Mouse (Mus musculus) liver, adult 2 months (tissue): ENCODE data around the gene Rbks. TPM values are rescaled to one million over a fixed set of nuclear protein-coding genes. Genes with fewer than 3 reads are reported as not detected.

Experiments
- DNase-seq: peaks from one replicate; pipeline ENCODE4 v3.0.0-alpha.2; 2011; ENCODE audit warnings: low read depth, low spot score; ENCODE audit errors: extremely low read depth
- H3K27ac ChIP-seq: fragments of 200-500 bp; replicated peaks from 2 replicates; pipeline ENCODE4 v1.5.1; 2012; ENCODE audit warnings: low read depth, mild to moderate bottlenecking, control low read depth, inconsistent platforms, low read length; ENCODE audit not compliant: insufficient read depth
- H3K27me3 ChIP-seq: fragments of 200-500 bp; 2 replicates; pipeline ENCODE4 v1.6.1; 2012; ENCODE audit warnings: mild to moderate bottlenecking, moderate library complexity, low read length, inconsistent platforms; ENCODE audit not compliant: control insufficient read depth, insufficient read depth
- H3K36me3 ChIP-seq: fragments of 200-500 bp; 2 replicates; pipeline ENCODE4 v1.6.1; 2012; ENCODE audit warnings: low read length, inconsistent platforms; ENCODE audit not compliant: control insufficient read depth, insufficient read depth
- H3K4me1 ChIP-seq: fragments of 200-500 bp; 2 replicates; pipeline ENCODE4 v1.6.1; 2011; ENCODE audit warnings: low read length; ENCODE audit not compliant: control insufficient read depth, insufficient read depth
- H3K4me3 ChIP-seq: fragments of 200-500 bp; 2 replicates; pipeline ENCODE4 v1.5.1; 2011; ENCODE audit warnings: low read depth, mild to moderate bottlenecking, control low read depth, low read length, moderate library complexity; ENCODE audit not compliant: insufficient read depth
- H3K79me2 ChIP-seq: fragments of 200-500 bp; 2 replicates; pipeline ENCODE4 v1.6.1; 2012; ENCODE audit warnings: inconsistent platforms, mild to moderate bottlenecking, low read length, moderate library complexity; ENCODE audit not compliant: control insufficient read depth, insufficient read depth
- H3K9ac ChIP-seq: fragments of 200-500 bp; 2 replicates; pipeline ENCODE4 v1.6.1; 2012; ENCODE audit warnings: low read depth, mild to moderate bottlenecking, control low read depth, inconsistent platforms, low read length
- CTCF ChIP-seq: fragments of 200-500 bp; IDR thresholded peaks from 2 replicates; pipeline ENCODE4 v1.5.1; 2011; ENCODE audit warnings: low read depth, low read length, control low read depth
- POLR2A ChIP-seq: fragments of 200-500 bp; IDR thresholded peaks from 2 replicates; pipeline ENCODE4 v1.6.1; 2011; ENCODE audit warnings: low read length, control low read depth; ENCODE audit not compliant: insufficient read depth; ENCODE audit errors: extremely low read depth
- WGBS: fragments of 180-500 bp; shearing (Covaris S2); methylation state at CpG from one replicate; pipeline ENCODE4 v1.1.7; 2018; 5-methylcytosine and 5-hydroxymethylcytosine counted together
- polyA plus RNA-seq: library from polyadenylated mRNA; depleted of rRNA; stranded (reverse); fragments of >200 nt; gene quantifications from 2 replicates; pipeline ENCODE4 v1.2.3, GENCODE M21; 2012
- total RNA-seq: library from RNA; depleted of rRNA; stranded (reverse); fragments of >200 nt; gene quantifications from 2 replicates; pipeline ENCODE4 v1.2.3, GENCODE M21; 2014

The Rbks gene
- total and polyA plus RNA-seq, 2 experiments, result 11.6 to 18.4 TPM

- peaks cover 13% of the 10 kb centered on the region for H3K36me3 ChIP-seq
- TF ChIP-seq CTCF (no peak), POLR2A (no peak)
- no peaks in the 10 kb centered on the region for H3K79me2 ChIP-seq
Observed at GRCm38 (mm10) chr5:31671137-31671536, 26.3 kb downstream of the Rbks start.

GRCm38 (mm10) chr5:31669984-31670383 lies 27.4 kb downstream of the Rbks start:
- H3K9ac ChIP-seq, result no peak overlapping the region
- H3K27me3 ChIP-seq, result no peaks in the 10 kb centered on the region
- no peaks in the 10 kb centered on the region for H3K4me1 ChIP-seq
- WGBS, result 60% methylated on average over 5 of the region's 5 CpGs
- H3K36me3 ChIP-seq, result peaks cover 16% of the 10 kb centered on the region
- no peak for DNase-seq
- no peak overlapping the region for H3K27ac ChIP-seq
- H3K79me2 ChIP-seq, result no peaks in the 10 kb centered on the region
- TF ChIP-seq CTCF (no peak), POLR2A (no peak)
- H3K4me3 ChIP-seq, result no peak overlapping the region

More at GRCm38 (mm10) chr5:31671137-31671536, 26.3 kb downstream of the Rbks start:
- Histone ChIP-seq H3K9ac (no peak overlapping the region), H3K27ac (no peak overlapping the region), H3K27me3 (no peaks in the 10 kb centered on the region), H3K4me3 (no peak overlapping the region), H3K4me1 (no peaks in the 10 kb centered on the region)
- 82% methylated on average over 2 of the region's 2 CpGs for WGBS
- no peak for DNase-seq

GRCm38 (mm10) chr5:31668325-31668968 lies 29.0 kb downstream of the Rbks start:
- no peaks in the 10 kb centered on the region for H3K27me3 ChIP-seq
- no peak for DNase-seq
- TF ChIP-seq CTCF, result no peak
- TF ChIP-seq POLR2A, result no peak
- H3K27ac ChIP-seq, result no peak overlapping the region
- no peaks in the 10 kb centered on the region for H3K79me2 ChIP-seq
- H3K4me1 ChIP-seq, result no peaks in the 10 kb centered on the region
- 94% methylated on average over 13 of the region's 13 CpGs for WGBS
- H3K4me3 ChIP-seq, result no peak overlapping the region
- peaks cover 20% of the 10 kb centered on the region for H3K36me3 ChIP-seq
- no peak overlapping the region for H3K9ac ChIP-seq

- H3K4me1 ChIP-seq, result no peaks in the 10 kb centered on the region
- no peak for DNase-seq
- peaks cover 16% of the 10 kb centered on the region for H3K36me3 ChIP-seq
- no peak overlapping the region for H3K9ac ChIP-seq
- H3K27me3 ChIP-seq, result no peaks in the 10 kb centered on the region
- no peak overlapping the region for H3K27ac ChIP-seq
- no peak for TF ChIP-seq POLR2A
- TF ChIP-seq CTCF, result no peak
- no peaks in the 10 kb centered on the region for H3K79me2 ChIP-seq
- H3K4me3 ChIP-seq, result no peak overlapping the region
- 18% methylated on average over 1 of the region's 1 CpGs for WGBS
Observed at GRCm38 (mm10) chr5:31666176-31666575, 31.3 kb downstream of the Rbks start.

GRCm38 (mm10) chr5:31655688-31656190 lies 41.7 kb downstream of the Rbks start:
- Histone ChIP-seq H3K27ac (no peak overlapping the region), H3K4me3 (no peak overlapping the region), H3K27me3 (no peaks in the 10 kb centered on the region), H3K9ac (no peak overlapping the region), H3K36me3 (peaks cover 31% of the 10 kb centered on the region), H3K4me1 (no peaks in the 10 kb centered on the region), H3K79me2 (no peaks in the 10 kb centered on the region)
- TF ChIP-seq CTCF, result no peak
- no peak for TF ChIP-seq POLR2A
- whole genome bisulfite sequencing, result 84% methylated on average over 1 of the region's 1 CpGs
- peak; percentile 40 for DNase-seq
